Mouse (Mus musculus) forebrain, embryonic 16.5 days (tissue): ENCODE measurements around the gene Exoc2. TPM values are rescaled to one million over a fixed set of nuclear protein-coding genes. Genes with fewer than 3 reads are reported as not detected.

Experiments used
- ATAC-seq: fragments of 200-750 bp; cut with Nextera tagmentation; 2 replicates; pipeline ENCODE4 v1.8.0; 2017; ENCODE audit warnings: mild to moderate bottlenecking, moderate library complexity
- H3K27ac ChIP-seq: fragments of 300-500 bp; sonication (generic); 2 replicates; pipeline ENCODE4 v1.5.1; 2014; ENCODE audit warnings: low read length, control low read depth
- H3K27me3 ChIP-seq: fragments of 300-500 bp; sonication (generic); replicated peaks from 2 replicates; pipeline ENCODE4 v1.6.1; 2014; ENCODE audit warnings: low read length; ENCODE audit not compliant: control insufficient read depth, insufficient read depth
- H3K36me3 ChIP-seq: fragments of 300-500 bp; sonication (generic); 2 replicates; pipeline ENCODE4 v1.6.1; 2014; ENCODE audit not compliant: control insufficient read depth, insufficient read depth
- H3K4me1 ChIP-seq: fragments of 300-500 bp; sonication (generic); replicated peaks from 2 replicates; pipeline ENCODE4 v1.6.1; 2014; ENCODE audit warnings: low read length; ENCODE audit not compliant: control insufficient read depth, insufficient read depth
- H3K4me2 ChIP-seq: fragments of 300-500 bp; sonication (generic); 2 replicates; pipeline ENCODE4 v1.6.1; 2014; ENCODE audit warnings: mild to moderate bottlenecking, low read length, control low read depth
- H3K4me3 ChIP-seq: fragments of 300-500 bp; sonication (generic); replicated peaks from 2 replicates; pipeline ENCODE4 v1.5.1; 2014; ENCODE audit warnings: mild to moderate bottlenecking, low read length, control low read depth
- H3K9ac ChIP-seq: fragments of 300-500 bp; sonication (generic); replicated peaks from 2 replicates; pipeline ENCODE4 v1.6.1; 2014; ENCODE audit warnings: low read depth, low read length, control low read depth
- H3K9me3 ChIP-seq: fragments of 300-500 bp; sonication (generic); 2 replicates; pipeline ENCODE4 v1.6.1; 2016; ENCODE audit warnings: low read length; ENCODE audit not compliant: control insufficient read depth
- WGBS: fragments of 180-500 bp; shearing (Covaris S2); extraction: QIAGEN DNeasy Blood & Tissue Kit; methylation state at CpG from one replicate; pipeline ENCODE4 v1.1.7; 2014; 5-methylcytosine and 5-hydroxymethylcytosine counted together
- polyA plus RNA-seq: library from polyadenylated mRNA; unstranded; fragments of >200 nt; fragmentation: Nextera tagmentation; extraction: Ambion mirVana; gene quantifications from 2 replicates; pipeline ENCODE4 v1.2.1, GENCODE M21; 2015

Exoc2 gene
- polyA plus RNA-seq, 1 experiment from 2014 or later: 63.0 TPM

DNA sequence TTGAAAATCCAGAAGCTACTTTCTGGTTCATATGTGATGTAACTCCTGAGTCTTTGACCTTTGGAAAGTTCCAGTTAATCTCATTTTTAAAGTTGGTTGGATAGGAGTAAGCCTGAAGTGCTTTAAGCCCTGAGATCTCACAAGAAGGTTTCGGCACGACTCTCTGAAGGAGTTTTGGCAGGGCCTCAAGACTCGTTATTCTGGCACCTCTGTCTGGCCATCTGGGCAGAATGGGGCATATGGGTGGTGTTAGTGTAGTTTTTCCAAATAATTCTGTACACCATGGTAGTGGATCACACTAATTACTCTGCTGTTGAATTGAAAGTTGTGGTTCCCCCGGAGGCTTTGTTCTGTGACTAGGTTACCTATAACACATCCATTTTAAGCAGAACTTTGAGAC, 4.3 kb upstream of the Exoc2 start:
- 13% methylated on average over 4 of the region's 4 CpGs for WGBS
- no peaks in the 10 kb centered on the region for H3K36me3 ChIP-seq
- H3K27me3 ChIP-seq: no peaks in the 10 kb centered on the region
- H3K4me2 ChIP-seq: no peak overlapping the region; the same call in 1 of the 2 replicates
- peak; percentile 10 for ATAC-seq
- no peak overlapping the region for H3K4me3 ChIP-seq
- H3K27ac ChIP-seq: no peak overlapping the region
- no peak overlapping the region for H3K9ac ChIP-seq
- H3K9me3 ChIP-seq: no peaks in the 10 kb centered on the region
- peaks cover 11% of the 10 kb centered on the region for H3K4me1 ChIP-seq

DNA sequence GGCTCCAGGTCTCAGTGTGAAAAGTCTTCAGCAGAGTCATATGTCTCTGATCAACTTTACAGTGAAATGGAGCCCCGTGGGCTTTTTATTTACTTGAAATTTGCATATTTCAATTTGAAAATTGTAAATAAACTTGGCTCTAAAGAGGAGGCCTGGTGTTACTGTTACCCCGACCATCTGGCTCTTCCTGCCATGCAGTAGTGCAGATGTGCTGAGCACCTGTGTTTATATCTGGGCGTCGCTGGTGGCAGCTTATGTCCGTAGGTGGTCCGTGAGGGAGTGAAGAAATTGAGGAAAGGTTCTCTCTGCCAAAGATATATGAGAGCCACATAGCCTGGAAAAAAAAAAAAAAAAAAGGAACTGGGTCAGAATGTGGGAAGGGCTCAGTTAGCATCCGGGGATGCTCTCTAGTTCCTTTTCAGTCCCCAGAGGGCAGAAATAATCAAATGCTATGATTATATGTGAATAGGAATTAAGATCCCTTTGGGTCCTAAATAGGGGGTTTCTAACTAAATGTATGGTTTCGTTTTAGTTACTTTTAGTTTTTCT, 2.7 kb upstream of the Exoc2 start:
- 49% methylated on average over 8 of the region's 8 CpGs for WGBS
- ATAC-seq: no peak
- Histone ChIP-seq H3K4me3 (no peak overlapping the region), H3K36me3 (no peaks in the 10 kb centered on the region), H3K27me3 (no peaks in the 10 kb centered on the region), H3K4me1 (peaks cover 17% of the 10 kb centered on the region), H3K27ac (no peak overlapping the region), H3K9me3 (no peaks in the 10 kb centered on the region), H3K9ac (no peak overlapping the region), H3K4me2 (no peak overlapping the region)

DNA sequence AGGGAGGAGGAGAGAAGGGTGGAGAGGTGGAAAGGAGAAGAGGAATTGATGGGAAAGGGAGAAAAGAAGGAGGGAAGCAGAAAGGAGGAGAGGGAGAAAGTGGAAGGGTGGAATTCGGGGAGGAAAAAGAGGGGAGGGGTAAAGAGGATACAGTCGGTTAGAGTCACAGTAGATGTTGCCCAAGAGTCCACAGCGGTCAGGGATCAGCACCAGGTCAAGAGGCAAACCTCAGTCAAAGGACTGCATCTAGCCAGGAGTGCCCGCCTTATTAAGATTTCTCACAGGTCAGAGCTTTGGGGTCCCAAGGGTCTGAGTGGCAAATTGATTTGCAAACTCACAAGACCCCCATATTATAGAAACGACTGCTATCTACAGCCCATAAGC, 346 bp upstream of the Exoc2 start:
- peak overlapping the region; percentile 94 for H3K9ac ChIP-seq
- H3K27me3 ChIP-seq: no peaks in the 10 kb centered on the region
- H3K4me2 ChIP-seq: peak overlapping the region; percentile 58
- H3K27ac ChIP-seq: no peak overlapping the region
- peak overlapping the region; percentile 94 for H3K4me3 ChIP-seq
- ATAC-seq: peak; percentile 48
- H3K4me1 ChIP-seq: peaks cover 17% of the 10 kb centered on the region
- 23% methylated on average over 5 of the region's 5 CpGs for WGBS
- no peaks in the 10 kb centered on the region for H3K9me3 ChIP-seq
- H3K36me3 ChIP-seq: no peaks in the 10 kb centered on the region

DNA sequence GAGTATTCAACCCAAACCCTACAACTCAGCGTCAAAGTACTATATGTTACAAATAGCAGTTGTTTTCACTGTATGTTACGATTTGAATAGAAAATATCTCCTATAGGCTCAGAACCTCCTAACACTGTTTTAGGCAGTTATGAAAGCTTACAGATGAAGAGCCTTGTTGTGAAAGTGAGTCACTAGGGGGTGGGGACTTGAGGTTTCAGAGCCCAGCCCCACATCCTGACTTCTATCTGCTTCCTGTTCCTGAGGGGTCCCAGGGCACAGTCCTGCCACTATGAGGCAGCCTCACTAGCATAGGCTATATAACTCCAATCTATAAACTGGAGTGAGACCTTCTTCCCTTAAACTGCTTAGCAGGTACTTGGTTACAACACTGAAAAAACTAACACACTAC, 1.8 kb downstream of the Exoc2 start:
- Histone ChIP-seq H3K9me3 (no peaks in the 10 kb centered on the region), H3K9ac (no peak overlapping the region), H3K4me2 (no peak overlapping the region), H3K27ac (no peak overlapping the region), H3K4me3 (no peak overlapping the region), H3K4me1 (peaks cover 10% of the 10 kb centered on the region), H3K36me3 (no peaks in the 10 kb centered on the region), H3K27me3 (no peaks in the 10 kb centered on the region)
- WGBS: 97% methylated on average over 2 of the region's 2 CpGs
- no peak for ATAC-seq

DNA sequence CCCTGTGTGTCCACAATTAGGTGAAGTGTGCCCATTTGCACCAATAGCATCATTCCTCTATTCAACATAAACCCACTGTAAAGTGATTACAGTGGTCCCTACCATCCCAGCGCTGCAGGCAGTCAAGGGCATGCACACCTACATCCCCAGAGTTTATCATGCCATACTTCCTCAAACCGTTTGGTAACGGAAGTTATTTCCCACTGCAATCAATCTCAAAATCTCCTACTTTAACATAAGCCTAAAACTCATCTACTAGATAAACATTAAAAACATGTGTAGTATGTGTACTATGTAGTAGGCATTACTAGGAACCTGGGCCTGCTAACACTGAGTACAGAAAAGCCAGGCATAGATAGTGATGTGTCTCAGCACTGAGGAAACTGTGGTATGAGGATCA, 2.8 kb downstream of the Exoc2 start:
- no peak for ATAC-seq
- Histone ChIP-seq H3K36me3 (no peaks in the 10 kb centered on the region), H3K9me3 (no peaks in the 10 kb centered on the region), H3K27me3 (no peaks in the 10 kb centered on the region), H3K4me3 (no peak overlapping the region), H3K27ac (no peak overlapping the region), H3K4me2 (no peak overlapping the region), H3K4me1 (peaks cover 19% of the 10 kb centered on the region), H3K9ac (no peak overlapping the region)
- 94% methylated on average over 3 of the region's 3 CpGs for WGBS

DNA sequence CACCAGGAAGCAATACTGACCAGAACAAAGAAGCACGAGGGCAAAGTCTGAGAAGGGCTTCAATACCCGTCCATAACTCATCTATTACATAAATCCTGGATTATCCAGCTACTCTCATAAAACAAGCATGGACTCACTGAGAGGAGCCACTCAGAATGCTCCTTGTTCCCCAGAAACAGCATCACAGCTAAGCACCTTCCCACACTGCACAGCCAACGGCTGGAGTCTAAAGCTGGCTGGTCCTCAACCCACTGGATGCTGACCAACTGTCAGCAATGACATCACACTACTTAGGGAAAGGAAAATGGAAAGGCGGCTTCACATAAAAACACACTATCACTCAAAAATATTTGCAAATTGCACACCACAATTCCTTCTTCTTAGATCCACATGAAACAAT, 5.6 kb downstream of the Exoc2 start:
- Histone ChIP-seq H3K4me1 (peaks cover 15% of the 10 kb centered on the region), H3K36me3 (no peaks in the 10 kb centered on the region), H3K4me2 (no peak overlapping the region), H3K27ac (no peak overlapping the region), H3K4me3 (no peak overlapping the region), H3K9ac (no peak overlapping the region), H3K9me3 (no peaks in the 10 kb centered on the region), H3K27me3 (no peaks in the 10 kb centered on the region)
- ATAC-seq: no peak
- 63% methylated on average over 4 of the region's 4 CpGs for WGBS

DNA sequence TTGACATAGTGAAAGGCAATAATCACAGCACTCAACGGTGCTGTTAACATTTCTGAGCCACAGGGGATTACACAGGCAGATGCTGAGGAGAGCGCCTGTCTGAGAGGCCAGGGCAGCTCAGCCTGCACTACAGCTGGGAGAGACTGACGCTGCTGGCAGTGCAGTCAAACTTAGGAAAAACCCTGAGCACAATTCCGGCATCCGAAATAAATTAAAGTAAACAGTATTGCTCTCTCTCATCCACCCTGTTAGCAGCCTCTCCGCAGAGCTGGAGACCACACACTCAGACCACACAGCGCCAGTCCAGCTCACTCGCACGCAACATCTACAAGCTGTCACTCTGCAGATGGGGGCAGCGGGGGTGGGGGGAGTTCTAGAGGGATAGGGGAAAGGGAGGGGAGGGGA, 7.4 kb downstream of the Exoc2 start:
- Histone ChIP-seq H3K9ac (no peak overlapping the region), H3K4me1 (peaks cover 9% of the 10 kb centered on the region), H3K27me3 (no peaks in the 10 kb centered on the region), H3K4me2 (peak overlapping the region; percentile 27; the same call in 1 of the 2 replicates), H3K9me3 (no peaks in the 10 kb centered on the region), H3K36me3 (no peaks in the 10 kb centered on the region), H3K27ac (no peak overlapping the region), H3K4me3 (no peak overlapping the region)
- 15% methylated on average over 10 of the region's 10 CpGs for WGBS
- ATAC-seq: peak; percentile 73

DNA sequence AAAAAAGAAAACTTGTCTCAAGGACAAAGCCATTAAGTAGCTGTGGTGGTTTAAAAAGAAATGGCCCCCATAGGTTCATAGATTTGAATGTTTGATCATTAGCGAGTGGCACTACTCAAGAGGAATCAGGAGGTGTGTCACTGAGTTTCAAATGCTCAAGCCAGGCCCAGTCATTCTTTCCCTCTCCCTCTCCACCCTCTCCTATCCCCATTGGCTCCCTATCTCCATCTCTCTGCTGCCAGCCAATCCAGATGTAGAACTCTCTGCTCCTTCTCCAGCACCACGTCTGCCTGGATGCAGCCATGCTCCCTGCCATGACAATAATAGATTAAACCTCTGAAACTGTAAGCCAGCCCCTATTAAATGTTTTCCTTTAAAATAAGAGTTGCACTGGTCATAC, 12.0 kb downstream of the Exoc2 start:
- no peaks in the 10 kb centered on the region for H3K36me3 ChIP-seq
- no peaks in the 10 kb centered on the region for H3K27me3 ChIP-seq
- no peak for ATAC-seq
- H3K4me2 ChIP-seq: no peak overlapping the region
- H3K4me3 ChIP-seq: no peak overlapping the region
- H3K27ac ChIP-seq: no peak overlapping the region
- 49% methylated on average over 2 of the region's 2 CpGs for WGBS
- peaks cover 9% of the 10 kb centered on the region for H3K4me1 ChIP-seq
- no peaks in the 10 kb centered on the region for H3K9me3 ChIP-seq
- no peak overlapping the region for H3K9ac ChIP-seq

DNA sequence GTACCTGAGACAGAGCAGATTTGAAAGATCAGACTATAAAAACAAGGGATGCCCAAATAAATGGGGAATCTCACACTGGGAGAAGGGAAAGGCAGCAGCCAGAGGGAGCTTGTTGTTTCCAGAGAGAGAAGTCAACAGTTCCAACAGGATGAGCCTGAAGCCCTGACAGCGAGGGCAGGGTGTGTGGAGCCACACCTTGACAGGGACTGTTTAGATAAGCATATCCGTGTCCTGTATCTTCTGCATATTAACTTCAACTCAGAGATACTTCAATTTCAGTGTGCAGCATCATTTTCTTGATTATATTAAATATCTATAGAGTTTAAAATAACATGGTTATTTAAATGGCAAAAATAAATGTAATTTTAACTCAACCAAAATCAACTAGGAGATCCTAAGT, 13.2 kb downstream of the Exoc2 start:
- no peaks in the 10 kb centered on the region for H3K9me3 ChIP-seq
- no peaks in the 10 kb centered on the region for H3K36me3 ChIP-seq
- no peak overlapping the region for H3K9ac ChIP-seq
- H3K4me1 ChIP-seq: no peaks in the 10 kb centered on the region
- WGBS: 89% methylated on average over 2 of the region's 2 CpGs
- ATAC-seq: no peak
- H3K4me3 ChIP-seq: no peak overlapping the region
- H3K27ac ChIP-seq: no peak overlapping the region
- no peaks in the 10 kb centered on the region for H3K27me3 ChIP-seq
- no peak overlapping the region for H3K4me2 ChIP-seq

DNA sequence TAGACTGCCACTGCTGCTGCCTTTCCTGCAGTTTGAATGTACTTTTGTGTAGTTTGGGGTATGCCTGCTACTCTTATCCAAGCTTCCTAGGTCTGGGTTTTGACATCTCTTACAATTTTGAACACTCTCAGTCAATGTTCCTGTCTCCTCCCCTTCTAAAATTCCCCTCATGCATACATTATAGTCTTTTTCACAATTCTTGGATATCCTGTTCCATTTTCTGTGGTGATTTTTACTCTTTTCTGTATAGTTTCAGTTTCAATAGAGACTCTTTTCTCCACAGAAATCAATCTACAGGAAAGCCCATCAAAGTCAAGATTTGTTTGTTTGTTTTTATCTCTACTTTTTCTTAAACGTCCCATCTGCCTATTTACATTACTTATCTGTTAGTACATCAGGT, 20.3 kb downstream of the Exoc2 start:
- H3K27ac ChIP-seq: no peak overlapping the region
- H3K4me1 ChIP-seq: no peaks in the 10 kb centered on the region
- H3K36me3 ChIP-seq: no peaks in the 10 kb centered on the region
- no peaks in the 10 kb centered on the region for H3K9me3 ChIP-seq
- ATAC-seq: no peak
- H3K4me3 ChIP-seq: no peak overlapping the region
- H3K4me2 ChIP-seq: no peak overlapping the region
- WGBS: 92% methylated on average over 1 of the region's 1 CpGs
- no peaks in the 10 kb centered on the region for H3K27me3 ChIP-seq
- no peak overlapping the region for H3K9ac ChIP-seq
